Mouse (Mus musculus): ENCODE data around the gene Tmem189. TPM values are rescaled to one million over a fixed set of nuclear protein-coding genes. Genes with fewer than 3 reads are reported as not detected.

Gene Tmem189
- polyA plus RNA-seq (2015; fragmentation: Nextera tagmentation; extraction: Ambion mirVana): 35.1 and 38.6 TPM in 2 replicates

DNA sequence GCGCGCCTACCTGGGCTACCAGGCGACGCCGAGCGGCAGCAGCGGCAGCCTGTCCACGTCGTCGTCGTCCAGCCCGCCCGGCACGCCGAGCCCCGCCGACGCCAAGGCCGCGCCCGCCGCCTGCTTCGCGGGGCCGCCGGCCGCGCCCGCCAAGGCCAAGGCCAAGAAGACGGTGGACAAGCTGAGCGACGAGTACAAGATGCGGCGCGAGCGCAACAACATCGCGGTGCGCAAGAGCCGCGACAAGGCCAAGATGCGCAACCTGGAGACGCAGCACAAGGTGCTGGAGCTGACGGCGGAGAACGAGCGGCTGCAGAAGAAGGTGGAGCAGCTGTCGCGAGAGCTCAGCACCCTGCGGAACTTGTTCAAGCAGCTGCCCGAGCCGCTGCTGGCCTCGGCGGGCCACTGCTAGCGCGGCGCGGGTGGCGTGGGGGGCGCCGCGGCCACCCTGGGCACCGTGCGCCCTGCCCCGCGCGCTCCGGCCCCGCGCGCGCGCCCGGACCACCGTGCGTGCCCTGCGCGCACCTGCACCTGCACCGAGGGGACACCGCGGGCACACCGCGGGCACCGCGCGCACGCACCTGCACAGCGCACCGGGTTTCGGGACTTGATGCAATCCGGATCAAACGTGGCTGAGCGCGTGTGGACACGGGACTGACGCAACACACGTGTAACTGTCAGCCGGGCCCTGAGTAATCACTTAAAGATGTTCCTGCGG, at the start of gene Tmem189:
Tmem189 (minus strand) TSS at position 322 of the 718 bp plus-strand sequence.
- Histone ChIP-seq H3K9me3 (no peaks in the 10 kb centered on the region), H3K27ac (peak within 1 kb of the TSS; percentile 91), H3K4me2 (replicated peaks) (peak within 1 kb of the TSS; percentile 93), H3K27me3 (replicated peaks) (no peaks in the 10 kb centered on the region), H3K4me1 (replicated peaks) (peaks cover 22% of the 10 kb centered on the region), H3K4me3 (replicated peaks) (peak within 1 kb of the TSS; percentile 81), H3K9ac (peak within 1 kb of the TSS; percentile 87), H3K36me3 (0 out of 2 replicates have a peak, but pooled peaks cover 3% of the 10 kb centered on the region)
- WGBS: under 1% methylated on average over 99 of the region's 99 CpGs
- peak; percentile 12 for ATAC-seq

DNA sequence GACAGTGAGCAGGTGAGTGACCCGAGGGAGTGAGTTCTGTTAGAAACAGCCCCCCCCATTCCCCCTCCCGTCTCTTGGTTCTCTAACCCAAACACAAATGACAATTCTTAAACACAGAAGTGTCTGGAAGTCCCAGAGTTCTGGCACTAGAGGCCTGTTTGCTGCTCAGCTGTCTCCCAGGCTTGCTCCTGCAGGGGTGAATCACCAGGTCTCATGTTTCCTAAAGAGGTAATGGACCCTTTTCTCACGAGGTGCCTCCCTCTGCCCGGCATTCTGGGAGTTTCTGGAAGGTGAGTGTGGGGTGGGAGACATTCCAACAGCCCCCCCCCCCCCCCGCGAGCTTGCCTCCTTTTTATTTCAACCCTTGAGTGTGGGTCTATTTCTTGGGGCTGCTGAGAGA, 49.4 kb upstream of the Tmem189 start:
- WGBS: 27% methylated on average over 6 of the region's 6 CpGs

DNA sequence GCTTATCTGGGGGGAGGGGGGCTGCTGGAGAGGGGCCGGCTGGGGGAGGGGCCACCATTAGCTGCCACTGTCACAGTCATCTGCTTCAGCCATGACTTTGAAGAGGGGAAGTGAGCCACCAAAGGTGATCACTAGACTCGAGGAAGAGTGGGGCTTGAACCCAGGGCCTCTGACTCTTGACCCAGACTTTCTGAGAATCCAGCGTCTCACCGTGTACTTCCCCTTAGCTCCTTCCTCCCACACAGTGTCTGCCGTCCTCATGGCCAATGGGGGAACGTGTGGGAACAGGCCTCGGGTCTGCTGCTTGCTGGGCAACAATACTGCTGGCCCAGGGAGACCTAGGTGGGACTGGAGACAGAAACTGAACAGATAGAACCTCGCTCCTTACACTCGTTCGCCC, 45.2 kb upstream of the Tmem189 start:
- H3K9ac ChIP-seq: no peak overlapping the region
- no peak for ATAC-seq
- no peak overlapping the region for H3K27ac ChIP-seq
- H3K4me2 ChIP-seq (replicated peaks): no peak overlapping the region
- WGBS: 67% methylated on average over 10 of the region's 10 CpGs
- H3K4me3 ChIP-seq (replicated peaks): no peak overlapping the region
- no peaks in the 10 kb centered on the region for H3K9me3 ChIP-seq
- peaks cover 16% of the 10 kb centered on the region; the same call in 1 of the 2 replicates for H3K4me1 ChIP-seq (replicated peaks)
- H3K36me3 ChIP-seq: no peaks in the 10 kb centered on the region
- H3K27me3 ChIP-seq (replicated peaks): no peaks in the 10 kb centered on the region

More for the DNA sequence above, 49.4 kb upstream of the Tmem189 start:
- no peak overlapping the region for H3K9ac ChIP-seq
- H3K9me3 ChIP-seq: no peaks in the 10 kb centered on the region
- no peak overlapping the region for H3K4me3 ChIP-seq (replicated peaks)
- H3K27me3 ChIP-seq (replicated peaks): no peaks in the 10 kb centered on the region
- no peak overlapping the region for H3K4me2 ChIP-seq (replicated peaks)
- no peaks in the 10 kb centered on the region for H3K36me3 ChIP-seq
- ATAC-seq: no peak
- 0 out of 2 replicates have a peak overlapping the region, but pooled peaks have one; percentile 27 for H3K27ac ChIP-seq
- peaks cover 14% of the 10 kb centered on the region for H3K4me1 ChIP-seq (replicated peaks)

DNA sequence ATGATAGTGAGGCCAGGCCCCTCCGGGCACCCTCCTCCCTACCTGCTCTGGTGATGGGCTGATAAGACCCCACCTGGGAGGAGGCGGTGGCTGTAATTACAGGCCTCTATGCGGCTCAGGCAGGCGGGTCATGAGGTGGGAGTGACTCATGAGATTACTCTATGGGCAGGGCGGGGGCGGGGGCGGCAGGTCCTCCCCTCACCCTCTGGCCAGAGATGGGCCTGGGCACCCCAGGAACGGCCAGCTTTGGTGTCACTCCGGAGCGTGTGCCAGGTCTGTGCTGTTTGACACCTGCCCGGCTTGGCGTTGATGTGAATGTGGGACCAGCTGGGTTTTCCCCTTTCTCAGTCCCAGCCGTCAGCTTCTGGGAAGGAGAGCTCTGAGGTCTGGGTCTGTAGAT, 41.5 kb upstream of the Tmem189 start:
- Histone ChIP-seq H3K27ac (no peak overlapping the region), H3K9me3 (no peaks in the 10 kb centered on the region), H3K4me1 (replicated peaks) (peaks cover 22% of the 10 kb centered on the region), H3K4me2 (replicated peaks) (no peak overlapping the region), H3K36me3 (no peaks in the 10 kb centered on the region), H3K27me3 (replicated peaks) (no peaks in the 10 kb centered on the region), H3K9ac (no peak overlapping the region), H3K4me3 (replicated peaks) (no peak overlapping the region)
- WGBS: 58% methylated on average over 13 of the region's 13 CpGs
- ATAC-seq: peak; percentile 51

- no peaks in the 10 kb centered on the region for H3K36me3 ChIP-seq
Observed at GRCm38 (mm10) chr2:167730036-167730435, 40.4 kb upstream of the Tmem189 start.

DNA sequence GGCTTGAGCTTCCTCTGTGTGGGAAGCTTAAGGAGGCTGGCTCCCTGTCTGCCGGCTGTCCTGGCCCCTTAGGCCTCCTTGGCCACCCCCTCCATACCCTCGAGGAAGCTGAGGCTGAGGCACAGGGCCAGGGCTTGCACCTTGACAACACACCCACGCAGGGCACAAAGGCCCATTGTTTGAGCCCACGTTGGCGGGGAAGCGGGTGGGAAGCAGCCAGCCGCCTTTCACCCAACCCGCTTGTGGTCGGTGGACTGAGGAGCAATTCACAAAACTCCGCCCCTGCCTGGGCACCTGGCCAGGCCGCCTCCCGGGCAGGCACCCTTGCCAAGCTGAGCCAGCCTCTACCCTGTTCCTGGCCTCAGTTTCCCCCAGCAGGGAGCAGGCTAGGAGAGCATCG, 37.5 kb upstream of the Tmem189 start:
- Histone ChIP-seq H3K36me3 (no peaks in the 10 kb centered on the region), H3K27me3 (replicated peaks) (no peaks in the 10 kb centered on the region)
- 45% methylated on average over 13 of the region's 13 CpGs for WGBS

More at GRCm38 (mm10) chr2:167730036-167730435, 40.4 kb upstream of the Tmem189 start:
- Histone ChIP-seq H3K27ac (no peak overlapping the region), H3K27me3 (replicated peaks) (no peaks in the 10 kb centered on the region), H3K9me3 (no peaks in the 10 kb centered on the region), H3K4me1 (replicated peaks) (peaks cover 22% of the 10 kb centered on the region), H3K9ac (no peak overlapping the region), H3K4me3 (replicated peaks) (no peak overlapping the region), H3K4me2 (replicated peaks) (no peak overlapping the region)
- WGBS: 55% methylated on average over 7 of the region's 7 CpGs
- peak; percentile 57 for ATAC-seq

DNA sequence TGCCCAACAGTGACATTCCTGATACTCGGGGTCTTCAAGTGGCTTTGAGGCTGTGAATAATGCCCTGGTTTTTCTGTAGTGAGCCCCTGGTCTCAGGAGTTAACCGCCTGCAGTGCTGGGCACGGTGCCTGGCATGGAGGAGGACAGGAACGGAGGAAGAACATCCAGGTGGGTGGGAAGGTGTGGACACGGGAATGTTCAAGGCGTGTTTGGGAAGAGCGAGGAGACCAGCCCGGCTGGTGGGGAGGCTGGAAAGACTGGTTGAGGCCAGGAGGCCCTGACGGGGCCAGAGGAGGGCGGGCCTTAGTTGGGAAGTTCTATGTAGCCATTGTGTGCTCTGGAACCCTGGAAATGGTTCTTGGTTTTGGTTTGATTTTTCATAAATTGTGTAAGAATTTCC, 36.3 kb upstream of the Tmem189 start:
- no peak overlapping the region for H3K4me2 ChIP-seq (replicated peaks)
- H3K4me1 ChIP-seq (replicated peaks): peaks cover 27% of the 10 kb centered on the region
- no peak overlapping the region for H3K27ac ChIP-seq
- no peaks in the 10 kb centered on the region for H3K27me3 ChIP-seq (replicated peaks)
- no peaks in the 10 kb centered on the region for H3K9me3 ChIP-seq
- H3K9ac ChIP-seq: no peak overlapping the region
- H3K4me3 ChIP-seq (replicated peaks): no peak overlapping the region
- no peaks in the 10 kb centered on the region for H3K36me3 ChIP-seq
- ATAC-seq: no peak
- WGBS: 86% methylated on average over 10 of the region's 10 CpGs

More for the DNA sequence above, 37.5 kb upstream of the Tmem189 start:
- Histone ChIP-seq H3K4me3 (replicated peaks) (no peak overlapping the region), H3K27ac (no peak overlapping the region), H3K9ac (no peak overlapping the region), H3K4me1 (replicated peaks) (peaks cover 22% of the 10 kb centered on the region), H3K9me3 (no peaks in the 10 kb centered on the region), H3K4me2 (replicated peaks) (no peak overlapping the region)
- ATAC-seq: peak; percentile 31

GRCm38 (mm10) chr2:167723589-167724206, 34.1 kb upstream of the Tmem189 start:
- no peak overlapping the region for H3K27ac ChIP-seq
- peaks cover 13% of the 10 kb centered on the region; the same call in 1 of the 2 replicates for H3K4me1 ChIP-seq (replicated peaks)
- WGBS: 86% methylated on average over 11 of the region's 11 CpGs
- no peak overlapping the region for H3K4me3 ChIP-seq (replicated peaks)
- H3K4me2 ChIP-seq (replicated peaks): no peak overlapping the region
- ATAC-seq: no peak
- H3K9ac ChIP-seq: no peak overlapping the region
- H3K27me3 ChIP-seq (replicated peaks): no peaks in the 10 kb centered on the region
- H3K9me3 ChIP-seq: no peaks in the 10 kb centered on the region
- no peaks in the 10 kb centered on the region for H3K36me3 ChIP-seq

DNA sequence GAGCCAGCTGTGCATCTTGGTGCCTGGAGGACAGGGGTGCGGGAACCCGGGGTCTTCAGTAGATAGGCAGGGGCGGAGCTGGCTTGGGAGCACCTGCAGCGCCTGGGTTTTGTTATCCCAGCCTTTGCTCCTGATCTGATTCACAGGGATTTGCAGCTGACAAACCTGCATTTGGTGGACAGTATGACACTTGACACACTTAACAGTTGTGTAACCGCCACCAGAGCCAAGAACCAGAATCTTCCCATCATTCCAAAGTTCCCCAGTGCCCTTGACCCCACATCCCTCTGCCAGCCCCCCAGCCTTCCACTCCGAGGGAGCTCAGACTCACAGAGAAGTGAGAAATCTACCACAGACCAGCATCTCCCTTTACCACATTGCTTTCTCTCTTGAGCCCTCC, 32.9 kb upstream of the Tmem189 start:
- ATAC-seq: no peak
- Histone ChIP-seq H3K9ac (no peak overlapping the region), H3K9me3 (no peaks in the 10 kb centered on the region), H3K36me3 (no peaks in the 10 kb centered on the region), H3K27ac (no peak overlapping the region), H3K27me3 (replicated peaks) (no peaks in the 10 kb centered on the region), H3K4me2 (replicated peaks) (no peak overlapping the region), H3K4me3 (replicated peaks) (no peak overlapping the region), H3K4me1 (replicated peaks) (peaks cover 13% of the 10 kb centered on the region; the same call in 1 of the 2 replicates)
- 66% methylated on average over 6 of the region's 6 CpGs for WGBS

DNA sequence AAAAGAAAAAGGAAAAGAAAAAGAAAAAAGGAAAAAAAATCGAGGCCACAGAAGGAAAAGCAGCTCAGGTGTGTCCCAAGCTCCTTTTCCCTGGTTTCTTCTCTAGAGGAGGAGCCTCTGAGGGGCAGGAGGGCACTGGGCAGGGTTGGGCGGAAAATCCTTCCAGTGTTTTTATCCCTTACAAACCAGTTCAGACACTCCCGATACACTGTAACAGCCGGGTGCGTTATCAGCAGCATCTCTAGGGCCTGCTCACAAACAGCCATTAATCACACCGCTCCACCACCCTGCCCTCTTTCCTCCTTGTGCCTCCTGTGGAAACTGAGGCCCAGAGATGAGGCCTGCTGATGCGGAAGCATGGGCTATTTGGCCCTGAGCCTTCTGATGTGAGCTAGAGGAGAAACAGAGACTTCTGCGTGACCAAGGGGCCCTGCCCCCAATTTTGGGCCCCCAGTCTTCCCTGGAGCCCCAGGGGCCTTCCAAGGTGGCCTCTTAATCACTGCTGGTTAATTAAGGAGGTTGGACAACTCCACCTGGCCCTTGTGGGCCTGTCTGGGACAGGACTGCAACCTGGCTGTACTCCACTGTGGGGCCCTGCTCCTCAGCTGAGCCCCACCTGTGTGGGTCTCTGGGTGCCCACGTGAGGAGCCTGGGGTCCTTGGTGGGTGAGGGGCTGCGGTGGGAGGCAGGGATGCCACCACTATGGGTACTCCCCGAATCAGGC, 31.7 kb upstream of the Tmem189 start:
- H3K27ac ChIP-seq: peak overlapping the region; percentile 8

DNA sequence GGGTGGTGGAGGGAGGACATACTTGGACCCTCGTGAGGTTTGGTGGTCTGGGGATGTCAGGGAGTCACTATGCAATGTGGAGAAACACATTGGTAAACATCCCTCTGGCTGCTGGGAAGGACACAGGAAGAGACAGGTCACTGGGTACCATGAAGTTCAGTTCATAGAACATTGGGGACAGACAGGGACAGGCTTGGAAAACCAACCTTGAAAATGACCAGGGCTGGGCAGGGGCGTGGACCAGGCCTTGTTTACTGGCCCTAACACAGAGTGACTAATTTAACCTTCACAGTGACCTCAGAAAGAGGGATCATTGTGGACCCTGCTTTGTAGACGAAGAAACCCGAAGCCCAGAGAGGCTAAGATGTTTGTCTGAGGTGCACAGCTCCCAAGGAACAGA, 29.9 kb upstream of the Tmem189 start:
- Histone ChIP-seq H3K36me3 (no peaks in the 10 kb centered on the region), H3K4me2 (replicated peaks) (no peak overlapping the region), H3K9ac (no peak overlapping the region), H3K4me1 (replicated peaks) (peaks cover 6% of the 10 kb centered on the region; the same call in 1 of the 2 replicates), H3K27me3 (replicated peaks) (no peaks in the 10 kb centered on the region), H3K4me3 (replicated peaks) (no peak overlapping the region), H3K27ac (no peak overlapping the region), H3K9me3 (no peaks in the 10 kb centered on the region)
- ATAC-seq: no peak
- 78% methylated on average over 4 of the region's 4 CpGs for WGBS

More for the DNA sequence above, 31.7 kb upstream of the Tmem189 start:
- no peaks in the 10 kb centered on the region for H3K36me3 ChIP-seq
- H3K4me2 ChIP-seq (replicated peaks): no peak overlapping the region; the same call in 1 of the 2 replicates
- no peak overlapping the region for H3K9ac ChIP-seq
- no peak overlapping the region for H3K4me3 ChIP-seq (replicated peaks)
- peaks cover 6% of the 10 kb centered on the region; the same call in 1 of the 2 replicates for H3K4me1 ChIP-seq (replicated peaks)
- no peaks in the 10 kb centered on the region for H3K9me3 ChIP-seq
- no peaks in the 10 kb centered on the region for H3K27me3 ChIP-seq (replicated peaks)
- peak; percentile 91 for ATAC-seq
- WGBS: 54% methylated on average over 11 of the region's 11 CpGs

DNA sequence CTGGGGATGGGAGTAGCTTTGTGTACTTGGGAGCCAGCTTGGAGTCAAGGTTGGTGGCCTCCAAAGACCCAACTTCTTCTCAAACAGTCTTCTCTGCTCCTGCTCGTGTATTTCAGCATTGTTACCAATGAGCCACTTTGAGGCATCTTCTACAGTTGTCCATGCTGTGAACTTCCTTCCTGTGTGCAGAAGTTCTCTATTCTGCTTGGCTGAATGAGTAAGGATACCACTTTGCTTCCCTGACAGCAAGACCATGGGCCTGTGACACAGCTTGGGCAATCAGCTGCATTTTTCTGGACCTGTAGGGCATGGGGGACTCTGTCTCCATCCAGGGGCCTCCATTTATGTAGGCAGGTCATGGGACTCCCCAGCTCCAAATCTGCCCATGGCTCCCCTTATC, 27.6 kb upstream of the Tmem189 start:
- H3K9ac ChIP-seq: no peak overlapping the region
- H3K9me3 ChIP-seq: no peaks in the 10 kb centered on the region
- no peak overlapping the region for H3K27ac ChIP-seq
- ATAC-seq: no peak
- H3K36me3 ChIP-seq: no peaks in the 10 kb centered on the region
- 67% methylated on average over 1 of the region's 1 CpGs for WGBS
- H3K27me3 ChIP-seq (replicated peaks): no peaks in the 10 kb centered on the region
- H3K4me3 ChIP-seq (replicated peaks): no peak overlapping the region
- peaks cover 10% of the 10 kb centered on the region; the same call in 1 of the 2 replicates for H3K4me1 ChIP-seq (replicated peaks)
- no peak overlapping the region for H3K4me2 ChIP-seq (replicated peaks)

Data from intestine, embryonic 15.5 days (tissue).